Mouse (Mus musculus): ENCODE data around the gene Gm10375. TPM values are rescaled to one million over a fixed set of nuclear protein-coding genes. Genes with fewer than 3 reads are reported as not detected.
"Not testable (repeated sequence)": the region's sequence is repeated elsewhere in the genome, so short reads cannot be mapped to it uniquely, and the experiment has no call there.

Gm10375 gene
- polyA plus RNA-seq (2015; fragmentation: Nextera tagmentation; extraction: Ambion mirVana) = not detected in 2 replicates

- not testable (repeated sequence) for H3K4me3 ChIP-seq (ENCODE audit: low read length); H3K27ac ChIP-seq (ENCODE audit: low read depth, low read length); H3K9ac ChIP-seq (ENCODE audit: low read depth, low read length); H3K36me3 ChIP-seq (ENCODE audit: control insufficient read depth, insufficient read depth, low read length); H3K9me3 ChIP-seq (ENCODE audit: control insufficient read depth, low read length); H3K4me2 ChIP-seq (ENCODE audit: low read length); ATAC-seq; H3K4me1 ChIP-seq (ENCODE audit: control insufficient read depth, insufficient read depth, low read depth, low read length); H3K27me3 ChIP-seq (replicated peaks; ENCODE audit: control insufficient read depth, insufficient read depth, low read length)
Measured at GRCm38 (mm10) chr14:43607913-43608312, at the start of gene Gm10375. Gene Gm10375 (minus strand): TSS chr14:43608013.

GRCm38 (mm10) chr14:43579046-43579445, 28.8 kb downstream of the Gm10375 start, which contains the start of gene Gm17654:
Gene Gm17654 (minus strand): TSS chr14:43579146.
- H3K9ac ChIP-seq (ENCODE audit: low read depth, low read length); H3K9me3 ChIP-seq (ENCODE audit: control insufficient read depth, low read length); H3K36me3 ChIP-seq (ENCODE audit: control insufficient read depth, insufficient read depth, low read length); ATAC-seq; H3K27me3 ChIP-seq (replicated peaks; ENCODE audit: control insufficient read depth, insufficient read depth, low read length); H3K4me2 ChIP-seq (ENCODE audit: low read length); H3K4me3 ChIP-seq (ENCODE audit: low read length); H3K4me1 ChIP-seq (ENCODE audit: control insufficient read depth, insufficient read depth, low read depth, low read length); H3K27ac ChIP-seq (ENCODE audit: low read depth, low read length): not testable (repeated sequence)
- WGBS = 75% methylated on average over 1 of the region's 2 CpGs

GRCm38 (mm10) chr14:43577969-43578368, 29.8 kb downstream of the Gm10375 start:
- 83% methylated on average over 3 of the region's 4 CpGs for WGBS

More at GRCm38 (mm10) chr14:43577969-43578368, 29.8 kb downstream of the Gm10375 start:
- H3K4me1 ChIP-seq (ENCODE audit: control insufficient read depth, insufficient read depth, low read depth, low read length); H3K4me2 ChIP-seq (ENCODE audit: low read length); H3K27ac ChIP-seq (ENCODE audit: low read depth, low read length); H3K36me3 ChIP-seq (ENCODE audit: control insufficient read depth, insufficient read depth, low read length); H3K9me3 ChIP-seq (ENCODE audit: control insufficient read depth, low read length); H3K27me3 ChIP-seq (replicated peaks; ENCODE audit: control insufficient read depth, insufficient read depth, low read length); H3K9ac ChIP-seq (ENCODE audit: low read depth, low read length); ATAC-seq; H3K4me3 ChIP-seq (ENCODE audit: low read length): not testable (repeated sequence)

Other genes starting within 250 kb of the Gm10375 start
- gene Gm8138, start 191.7 kb downstream of the Gm10375 start, polyA plus RNA-seq (2015; fragmentation: Nextera tagmentation; extraction: Ambion mirVana) = not detected in 2 replicates
- not detected in 2 replicates for gene Gm5799, start 64.4 kb downstream of the Gm10375 start, polyA plus RNA-seq (2015; fragmentation: Nextera tagmentation; extraction: Ambion mirVana)
- not detected in 2 replicates for gene Gm17654, start 28.9 kb downstream of the Gm10375 start, polyA plus RNA-seq (2015; fragmentation: Nextera tagmentation; extraction: Ambion mirVana)
- not detected in 2 replicates for gene Gm8165, start 69.2 kb upstream of the Gm10375 start, polyA plus RNA-seq (2015; fragmentation: Nextera tagmentation; extraction: Ambion mirVana)
- gene Gm7324, start 89.8 kb upstream of the Gm10375 start, polyA plus RNA-seq (2015; fragmentation: Nextera tagmentation; extraction: Ambion mirVana) = 0.46 and 0.64 TPM in 2 replicates
- not detected in 2 replicates for gene Gm16506, start 119.5 kb upstream of the Gm10375 start, polyA plus RNA-seq (2015; fragmentation: Nextera tagmentation; extraction: Ambion mirVana)
- not detected in 2 replicates for gene Gm6526, start 139.9 kb upstream of the Gm10375 start, polyA plus RNA-seq (2015; fragmentation: Nextera tagmentation; extraction: Ambion mirVana)
- gene Gm8180, start 176.7 kb upstream of the Gm10375 start, polyA plus RNA-seq (2015; fragmentation: Nextera tagmentation; extraction: Ambion mirVana) = not detected in 2 replicates